Mouse (Mus musculus): ENCODE results near the gene Casp8. TPM values are rescaled to one million over a fixed set of nuclear protein-coding genes. Genes with fewer than 3 reads are reported as not detected.
"Not testable (repeated sequence)": the region's sequence is repeated elsewhere in the genome, so short reads cannot be mapped to it uniquely, and the experiment has no call there.

Casp8 gene
- polyA plus RNA-seq (2012; fragmentation: generic; extraction: Trizol), result 5.9 TPM

DNA sequence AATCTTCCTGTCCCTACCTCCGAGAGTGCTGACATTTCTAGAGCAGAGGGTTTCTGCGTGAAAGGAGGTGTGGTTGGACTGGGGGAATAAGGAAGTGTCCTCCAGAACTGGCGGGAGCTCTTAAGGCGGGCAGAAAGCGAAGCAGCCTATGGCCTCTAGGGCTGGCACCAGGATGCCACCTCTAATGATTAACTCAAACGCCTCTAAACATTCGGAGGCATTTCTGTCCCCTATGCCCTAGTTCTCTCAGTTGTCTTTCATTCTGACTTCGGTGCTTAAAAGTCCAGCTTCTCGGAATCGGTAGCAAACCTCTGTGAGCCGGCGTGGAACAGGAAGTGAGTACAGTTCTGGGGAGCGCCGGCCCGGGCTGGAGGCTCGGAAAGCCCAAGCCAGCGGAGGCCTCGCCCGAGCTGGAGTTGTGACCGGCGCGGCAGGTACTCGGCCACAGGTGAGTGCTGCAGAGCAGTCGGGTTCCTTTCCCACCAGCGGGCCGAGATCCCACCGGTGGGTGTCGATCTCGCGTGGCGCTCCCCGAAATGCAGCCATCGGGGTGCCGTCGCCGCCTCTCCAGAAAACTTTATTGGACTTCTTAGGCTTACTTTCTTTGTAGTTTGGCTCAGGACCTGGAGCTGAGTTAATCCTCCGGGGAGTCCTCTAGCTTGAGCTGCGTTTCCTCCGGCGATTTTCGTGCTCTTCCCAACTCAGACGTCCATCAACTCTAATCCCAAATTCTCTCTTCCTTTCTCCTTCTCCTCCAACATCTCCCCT is at the start of gene Casp8:
Casp8 (plus strand) TSS at position 84 of the 768 bp plus-strand sequence.
- peak within 1 kb of the TSS; percentile 71 for H3K4me2 ChIP-seq (ENCODE audit: low read depth)

DNA sequence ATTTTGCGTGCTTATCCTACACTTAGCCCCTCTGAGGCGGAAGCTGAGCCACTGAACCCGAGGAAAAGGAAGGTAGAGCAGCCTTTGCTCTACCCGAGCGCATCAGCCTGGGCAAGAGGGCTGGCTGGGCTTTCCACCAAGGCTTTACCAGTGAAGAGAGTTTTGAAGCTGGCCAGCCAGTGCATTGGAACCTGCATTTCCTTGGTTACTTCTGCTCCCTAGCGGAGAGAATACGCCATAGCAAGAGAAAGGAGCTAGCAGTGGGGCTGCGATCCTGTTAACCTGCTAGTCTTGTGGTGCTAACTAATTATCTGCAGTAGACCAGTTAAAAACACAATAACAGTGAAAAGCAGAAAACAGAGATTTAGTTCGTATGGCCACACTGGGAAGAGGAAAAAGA is 48.3 kb upstream of the Casp8 start:
- no peak for TF ChIP-seq MYOD1 (IDR thresholded peaks at IDR 0.05; ENCODE audit: control insufficient read depth in 1 of 3, insufficient read length in 2 of 3, low read depth in 2 of 3)
- no peak for TF ChIP-seq POLR2AphosphoS2 (IDR thresholded peaks at IDR 0.05; ENCODE audit: insufficient read length, low read depth)
- no peak for TF ChIP-seq MAX (IDR thresholded peaks at IDR 0.05; ENCODE audit: low read depth)
- TF ChIP-seq POLR2A (IDR thresholded peaks at IDR 0.05; ENCODE audit: insufficient read length, low read depth), result no peak
- TF ChIP-seq E2F4 (IDR thresholded peaks at IDR 0.05; ENCODE audit: insufficient read depth), result no peak
- TF ChIP-seq REST (IDR thresholded peaks at IDR 0.05; ENCODE audit: insufficient read depth, insufficient read length), result no peak
- TF ChIP-seq MYOG (IDR thresholded peaks at IDR 0.05; ENCODE audit: control insufficient read depth in 1 of 3, insufficient read depth in 1 of 3, insufficient read length in 2 of 3, low read depth in 2 of 3), result no peak
- TF ChIP-seq SRF (IDR thresholded peaks at IDR 0.05; ENCODE audit: control insufficient read depth, insufficient read length, low read depth), result no peak
- no peak for TF ChIP-seq TCF3 (IDR thresholded peaks at IDR 0.05; ENCODE audit: insufficient read length, low read depth)
- TF ChIP-seq USF1 (IDR thresholded peaks at IDR 0.05; ENCODE audit: low read depth), result no peak
- TF ChIP-seq TCF12 (IDR thresholded peaks at IDR 0.05; ENCODE audit: insufficient read depth, poor library complexity, severe bottlenecking), result no peak
- no peak for TF ChIP-seq CEBPB (IDR thresholded peaks at IDR 0.05; ENCODE audit: insufficient read depth, poor library complexity, severe bottlenecking)
- H3K4me3 ChIP-seq, result no peak overlapping the region
- H3K79me2 ChIP-seq (ENCODE audit: control insufficient read depth, insufficient read depth), result peaks cover 22% of the 10 kb centered on the region
- no peak overlapping the region for H3ac ChIP-seq (ENCODE audit: control insufficient read depth, insufficient read length)
- H3K36me3 ChIP-seq (ENCODE audit: control insufficient read depth, insufficient read depth), result peaks cover 68% of the 10 kb centered on the region
- no peaks in the 10 kb centered on the region for H3K27me3 ChIP-seq (ENCODE audit: control insufficient read depth, insufficient read depth, insufficient read length)
- no peak overlapping the region for H3K4me2 ChIP-seq (ENCODE audit: low read depth)

More for the DNA sequence above, at the start of gene Casp8:
- Histone ChIP-seq H3K36me3 (ENCODE audit: control insufficient read depth, insufficient read depth) (peaks cover 7% of the 10 kb centered on the region), H3K79me2 (ENCODE audit: control insufficient read depth, insufficient read depth) (peaks cover 33% of the 10 kb centered on the region), H3K27me3 (ENCODE audit: control insufficient read depth, insufficient read depth, insufficient read length) (no peaks in the 10 kb centered on the region), H3ac (ENCODE audit: control insufficient read depth, insufficient read length) (peak within 1 kb of the TSS; percentile 39), H3K4me3 (peak within 1 kb of the TSS; percentile 52)
- TF ChIP-seq TCF3 (IDR thresholded peaks at IDR 0.05; ENCODE audit: insufficient read length, low read depth), result no peak
- no peak for TF ChIP-seq E2F4 (IDR thresholded peaks at IDR 0.05; ENCODE audit: insufficient read depth)
- peak; percentile 33 for TF ChIP-seq POLR2A (IDR thresholded peaks at IDR 0.05; ENCODE audit: insufficient read length, low read depth)
- no peak for TF ChIP-seq TCF12 (IDR thresholded peaks at IDR 0.05; ENCODE audit: insufficient read depth, poor library complexity, severe bottlenecking)

DNA sequence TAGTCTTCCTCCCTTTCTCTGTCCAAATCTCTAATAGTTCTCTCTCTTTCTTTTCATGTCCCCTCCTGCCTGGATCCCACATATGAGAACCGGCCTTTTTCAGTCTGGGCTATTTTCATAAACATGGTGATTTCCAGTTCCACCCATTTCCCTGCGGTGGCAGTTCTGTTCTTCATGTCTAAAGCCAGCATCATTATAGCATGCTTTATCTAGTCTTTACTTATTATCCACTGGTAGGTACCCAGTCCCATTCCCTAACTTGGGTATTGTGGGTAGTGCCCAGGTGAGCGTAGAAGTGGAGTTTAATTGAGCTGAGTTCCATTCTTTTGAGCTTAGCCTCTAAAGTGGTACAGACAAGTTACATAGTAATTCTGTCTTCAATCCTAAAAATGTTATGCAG is 35.7 kb upstream of the Casp8 start:
- no peak for TF ChIP-seq MYOG (IDR thresholded peaks at IDR 0.05; ENCODE audit: control insufficient read depth in 1 of 3, insufficient read depth in 1 of 3, insufficient read length in 2 of 3, low read depth in 2 of 3)
- no peak overlapping the region for H3ac ChIP-seq (ENCODE audit: control insufficient read depth, insufficient read length)
- H3K4me2 ChIP-seq (ENCODE audit: low read depth), result no peak overlapping the region
- no peaks in the 10 kb centered on the region for H3K79me2 ChIP-seq (ENCODE audit: control insufficient read depth, insufficient read depth)
- no peaks in the 10 kb centered on the region for H3K27me3 ChIP-seq (ENCODE audit: control insufficient read depth, insufficient read depth, insufficient read length)
- H3K36me3 ChIP-seq (ENCODE audit: control insufficient read depth, insufficient read depth), result peaks cover 18% of the 10 kb centered on the region
- H3K4me3 ChIP-seq, result no peak overlapping the region

DNA sequence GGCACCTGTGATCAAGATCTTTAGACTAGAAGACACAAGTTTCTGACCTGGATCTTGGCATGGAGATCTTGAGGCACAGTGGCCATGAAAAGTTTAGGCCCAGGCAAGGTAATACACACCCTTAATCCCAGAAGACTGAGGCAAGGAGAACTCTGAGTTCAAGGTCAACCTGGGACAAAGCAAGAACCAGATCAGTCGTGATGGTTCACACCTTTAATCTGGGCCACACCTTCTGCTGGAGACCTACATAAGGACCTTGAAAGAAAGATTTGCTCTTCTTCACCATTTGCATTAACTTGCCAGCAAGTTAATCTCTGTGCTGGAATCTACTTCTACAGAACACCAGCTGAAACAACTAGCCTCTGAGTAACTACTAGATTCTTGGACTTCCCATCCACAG is 34.6 kb upstream of the Casp8 start:
- Histone ChIP-seq H3K4me3 (no peak overlapping the region), H3K79me2 (ENCODE audit: control insufficient read depth, insufficient read depth) (no peaks in the 10 kb centered on the region), H3K36me3 (ENCODE audit: control insufficient read depth, insufficient read depth) (peaks cover 12% of the 10 kb centered on the region), H3K4me2 (ENCODE audit: low read depth) (no peak overlapping the region), H3ac (ENCODE audit: control insufficient read depth, insufficient read length) (no peak overlapping the region), H3K27me3 (ENCODE audit: control insufficient read depth, insufficient read depth, insufficient read length) (no peaks in the 10 kb centered on the region)
- no peak for TF ChIP-seq MYOD1 (IDR thresholded peaks at IDR 0.05; ENCODE audit: control insufficient read depth in 1 of 3, insufficient read length in 2 of 3, low read depth in 2 of 3)
- no peak for TF ChIP-seq REST (IDR thresholded peaks at IDR 0.05; ENCODE audit: insufficient read depth, insufficient read length)
- no peak for TF ChIP-seq MAX (IDR thresholded peaks at IDR 0.05; ENCODE audit: low read depth)
- no peak for TF ChIP-seq MYOG (IDR thresholded peaks at IDR 0.05; ENCODE audit: control insufficient read depth in 1 of 3, insufficient read depth in 1 of 3, insufficient read length in 2 of 3, low read depth in 2 of 3)
- TF ChIP-seq USF1 (IDR thresholded peaks at IDR 0.05; ENCODE audit: low read depth), result no peak
- TF ChIP-seq POLR2AphosphoS2 (IDR thresholded peaks at IDR 0.05; ENCODE audit: insufficient read length, low read depth), result no peak
- TF ChIP-seq CEBPB (IDR thresholded peaks at IDR 0.05; ENCODE audit: insufficient read depth, poor library complexity, severe bottlenecking), result no peak
- TF ChIP-seq POLR2A (IDR thresholded peaks at IDR 0.05; ENCODE audit: insufficient read length, low read depth), result no peak
- TF ChIP-seq E2F4 (IDR thresholded peaks at IDR 0.05; ENCODE audit: insufficient read depth), result no peak
- TF ChIP-seq SRF (IDR thresholded peaks at IDR 0.05; ENCODE audit: control insufficient read depth, insufficient read length, low read depth), result no peak
- no peak for TF ChIP-seq TCF12 (IDR thresholded peaks at IDR 0.05; ENCODE audit: insufficient read depth, poor library complexity, severe bottlenecking)

DNA sequence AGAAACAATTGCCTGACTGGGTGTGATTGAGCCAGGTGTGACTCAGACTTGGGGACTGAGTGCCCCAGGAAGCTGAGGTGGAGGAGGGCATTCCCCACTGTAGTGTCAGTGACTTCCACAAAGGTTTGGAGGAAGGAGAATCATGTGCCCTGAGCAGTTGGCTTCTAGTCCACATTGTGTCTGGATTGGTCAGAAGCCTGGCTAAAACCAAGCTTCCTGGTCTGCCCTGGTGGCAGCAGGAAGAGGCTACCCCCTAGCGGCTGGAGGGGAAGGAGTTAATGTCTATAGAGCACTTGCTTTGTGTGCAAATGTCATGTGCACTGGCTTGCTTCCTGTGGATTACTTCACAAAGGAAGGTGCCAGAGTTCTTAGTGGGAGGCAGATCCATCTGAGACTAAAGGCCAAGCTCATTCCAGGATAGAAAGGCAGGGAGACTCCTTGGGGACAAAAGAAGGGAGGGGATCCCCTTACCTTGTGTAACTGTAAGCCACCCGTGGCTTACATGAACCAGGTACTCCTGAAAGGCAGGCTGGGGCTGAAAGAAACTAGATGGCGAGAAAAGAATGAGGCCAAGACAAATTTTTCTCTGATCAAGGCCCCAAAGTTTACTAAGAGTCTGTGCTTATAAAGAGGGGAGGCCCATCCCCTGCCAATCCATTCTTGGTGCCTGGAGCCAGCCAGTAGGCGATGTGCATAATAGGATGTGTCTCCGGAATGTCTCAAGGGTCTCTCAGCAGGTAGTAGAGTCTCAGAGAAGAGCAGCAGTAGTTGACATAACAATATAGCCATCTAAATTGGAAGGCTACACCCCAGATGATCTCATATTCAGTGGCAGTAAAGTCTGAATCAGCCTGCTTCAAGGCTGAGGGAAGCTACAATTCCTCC is 33.5 kb upstream of the Casp8 start:
- not testable (repeated sequence) for H3ac ChIP-seq (ENCODE audit: control insufficient read depth, insufficient read length); H3K4me2 ChIP-seq (ENCODE audit: low read depth); H3K79me2 ChIP-seq (ENCODE audit: control insufficient read depth, insufficient read depth)

More for the DNA sequence above, 33.5 kb upstream of the Casp8 start:
- H3K27me3 ChIP-seq (ENCODE audit: control insufficient read depth, insufficient read depth, insufficient read length); H3K4me3 ChIP-seq: not testable (repeated sequence)
- peaks cover 12% of the 10 kb centered on the region for H3K36me3 ChIP-seq (ENCODE audit: control insufficient read depth, insufficient read depth)

All from myocyte (in vitro differentiated cells).